Comparison of ENCODE assay signal across 14 mouse cellular contexts in genomic region chr1:135470546-135470945, GRCm38 (mm10). TPM values are rescaled to one million over a fixed set of nuclear protein-coding genes. Genes with fewer than 3 reads are reported as not detected.
A peak's percentile ranks its signal among the peaks of the same experiment; 100 is the strongest.
DNase-seq lines count a peak whose midpoint lies in the region.
"Had no signal": no experiment of that assay in that cellular context is flagged by ENCODE, and none has a peak within 500 bp of the region (broad histone marks: within the 10 kb centered on the region; RNA-seq: fewer than 3 reads in every experiment).

No protein-coding gene starts in this region.

- peak; percentile 42 to 83 for DNase-seq in adrenal gland, adult (ENCODE audit: inconsistent age in 2 of 2, low spot score in 1 of 2)
- DNase-seq in adrenal gland, postnatal 4 days (ENCODE audit: low spot score in 2 of 2): no peak
- peak; percentile 91 for DNase-seq in heart, adult 11 months
- no peak for DNase-seq in heart, postnatal 10 days
- DNase-seq in ovary, adult 18-20 months (ENCODE audit: low spot score): peak; percentile 72
- DNase-seq in ovary, postnatal 10 days (ENCODE audit: low spot score): no peak
- DNase-seq in adrenal gland, postnatal 36 days: peak; percentile 30 to 47
- DNase-seq: B cell, adult 2 months; cerebellum, adult 11 months; cerebellum, adult 8-10 months; cerebellum, postnatal 14 days; embryo, embryonic 11 days; gastrocnemius, postnatal 10 days; heart, postnatal 14 days had no signal

- intact Hi-C loops in heart, postnatal 10 days (cut with DNase I): no loop called here

RNA-seq across cellular contexts. Expression of gene Ipo9, which starts 40.2 kb away (rescaled TPM):
- total RNA-seq in adrenal gland, postnatal 4 days (2021): 100 to 1,000 TPM; 125 to 136 TPM
- total RNA-seq in heart, postnatal 10 days (2021): 10 to 100 TPM; 71.1 to 71.3 TPM
- 10 to 100 TPM; 66.0 to 81.5 TPM for total RNA-seq in adrenal gland, postnatal 36 days (2021)

Comparison
In these comparisons a context has a peak if more than half of its experiments do, and no peak if none do; other contexts are left out.
1. DNase-seq: peak in adrenal gland, adult (2 of 2), heart, adult 11 months (single experiment), ovary, adult 18-20 months (single experiment) and adrenal gland, postnatal 36 days (2 of 2); none in adrenal gland, postnatal 4 days (0 of 2), heart, postnatal 10 days (0 of 2) and ovary, postnatal 10 days (single experiment).